Mouse (Mus musculus): Measurements from ENCODE around the gene Gdpd2. TPM values are rescaled to one million over a fixed set of nuclear protein-coding genes. Genes with fewer than 3 reads are reported as not detected.

Gdpd2 gene
- total and polyA plus RNA-seq, 3 experiments, result not detected

DNA sequence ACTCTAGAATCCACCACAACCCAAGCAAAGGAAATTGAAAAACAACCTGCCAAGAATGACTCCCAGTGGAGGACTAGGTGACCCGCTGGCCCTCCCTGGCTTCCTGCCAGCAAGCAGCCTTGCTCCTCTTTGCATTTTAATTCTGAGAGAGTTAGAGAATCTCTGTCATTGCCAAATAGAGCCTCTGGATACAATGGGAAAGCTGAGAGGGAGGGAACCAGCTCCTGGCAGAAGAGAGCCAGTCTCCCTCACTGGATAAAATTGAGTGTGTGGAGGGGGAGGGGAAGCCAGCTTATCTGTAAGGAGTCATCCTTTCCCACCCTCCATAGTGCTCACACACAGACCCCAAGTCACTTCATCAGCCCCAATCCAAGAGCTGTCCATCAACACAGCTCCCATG lies 726 bp upstream of the Gdpd2 start:
- no peaks in the 10 kb centered on the region for H3K9me3 ChIP-seq (replicated peaks; ENCODE audit: insufficient read depth, low read length)
- H3K36me3 ChIP-seq (ENCODE audit: control insufficient read depth in 1 of 2, insufficient read depth in 2 of 2, low read length in 2 of 2), result no peaks in the 10 kb centered on the region
- no peak overlapping the region for H3K4me3 ChIP-seq (ENCODE audit: control insufficient read depth in 1 of 2, insufficient read depth in 1 of 2, low read depth in 2 of 2, low read length in 2 of 2)
- DNase-seq (ENCODE audit: low read depth, low spot score), result no peak
- no peak overlapping the region for H3K9ac ChIP-seq (ENCODE audit: control insufficient read depth, low read depth, low read length, poor library complexity, severe bottlenecking)
- no peaks in the 10 kb centered on the region for H3K4me1 ChIP-seq (ENCODE audit: control insufficient read depth in 1 of 2, insufficient read depth in 2 of 2, low read length in 2 of 2)
- no peaks in the 10 kb centered on the region for H3K27me3 ChIP-seq (ENCODE audit: control insufficient read depth in 1 of 2, insufficient read depth in 2 of 2, low read length in 2 of 2)
- no peaks in the 10 kb centered on the region for H3K79me2 ChIP-seq (ENCODE audit: control insufficient read depth, insufficient read depth, low read length, poor library complexity)
- H3K27ac ChIP-seq (ENCODE audit: control insufficient read depth, low read depth, low read length), result no peak overlapping the region
- no peak for TF ChIP-seq MAX (IDR thresholded peaks at IDR 0.05; ENCODE audit: low read length)
- 0 out of 2 replicates have a peak, but pooled peaks have one; percentile 31 for TF ChIP-seq POLR2AphosphoS2 (IDR thresholded peaks at IDR 0.05; ENCODE audit: low read length)

DNA sequence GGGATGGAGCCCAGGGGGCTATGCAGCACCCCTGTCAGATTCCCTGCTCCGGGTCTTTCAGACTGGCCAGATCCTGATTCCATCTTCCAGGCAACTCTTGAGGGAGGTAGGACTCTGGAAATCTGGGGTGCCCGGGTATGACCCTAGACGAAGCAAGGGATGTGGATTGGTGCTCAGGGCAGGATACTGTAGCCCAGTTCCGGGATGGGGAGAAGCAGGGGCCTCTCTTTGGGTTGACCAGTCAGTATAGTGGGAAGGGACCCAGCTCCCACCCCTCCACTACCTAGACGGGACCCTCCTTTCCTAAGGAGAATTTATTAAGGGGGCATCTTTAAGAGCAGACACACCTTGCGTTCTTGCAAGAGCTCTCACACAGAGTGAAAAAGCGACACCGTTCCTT lies 593 bp downstream of the Gdpd2 start:
- TF ChIP-seq KAT2A (conservative IDR thresholded peaks at IDR 0.05; ENCODE audit: low read depth, low read length) (no peak), MYB (IDR thresholded peaks at IDR 0.05; ENCODE audit: low read depth, low read length) (no peak), MYC (IDR thresholded peaks at IDR 0.05; ENCODE audit: low read depth, low read length) (no peak), GABPA (IDR thresholded peaks at IDR 0.05; ENCODE audit: low read depth, low read length) (no peak), NRF1 (IDR thresholded peaks at IDR 0.05; ENCODE audit: insufficient read depth, low read depth, low read length, poor library complexity, severe bottlenecking) (no peak), EP300 (IDR thresholded peaks at IDR 0.05; ENCODE audit: low read depth in 1 of 2, low read length in 2 of 2) (no peak), MAFK (IDR thresholded peaks at IDR 0.05; ENCODE audit: borderline replicate concordance, low read depth, low read length) (no peak), POLR2AphosphoS2 (IDR thresholded peaks at IDR 0.05; ENCODE audit: low read length) (no peak), RAD21 (IDR thresholded peaks at IDR 0.05; ENCODE audit: low read depth, low read length) (no peak), JUND (IDR thresholded peaks at IDR 0.05; ENCODE audit: low read depth, low read length) (no peak), ZNF384 (IDR thresholded peaks at IDR 0.05; ENCODE audit: low read depth, low read length) (no peak), E2F4 (IDR thresholded peaks at IDR 0.05; ENCODE audit: borderline replicate concordance, low read depth, low read length) (no peak), MEF2A (IDR thresholded peaks at IDR 0.05; ENCODE audit: extremely low read depth, insufficient replicate concordance, low read depth, low read length, poor library complexity, severe bottlenecking) (no peak), MAZ (IDR thresholded peaks at IDR 0.05; ENCODE audit: low read depth, low read length) (no peak), MXI1 (IDR thresholded peaks at IDR 0.05; ENCODE audit: low read depth, low read length) (no peak), TBP (IDR thresholded peaks at IDR 0.05; ENCODE audit: low read depth, low read length) (no peak), NELFE (IDR thresholded peaks at IDR 0.05; ENCODE audit: low read depth, low read length) (no peak), POLR2A (IDR thresholded peaks at IDR 0.05; ENCODE audit: control insufficient read depth in 1 of 2, insufficient read depth in 1 of 2, low read depth in 1 of 2, low read length in 2 of 2, poor library complexity in 1 of 2) (no peak), GATA1 (IDR thresholded peaks at IDR 0.05; ENCODE audit: low read depth, low read length) (no peak)
- no peak for DNase-seq (ENCODE audit: low read depth, low spot score)
- no peak overlapping the region for H3K4me3 ChIP-seq (ENCODE audit: control insufficient read depth in 1 of 2, insufficient read depth in 1 of 2, low read depth in 2 of 2, low read length in 2 of 2)
- no peaks in the 10 kb centered on the region for H3K36me3 ChIP-seq (ENCODE audit: control insufficient read depth in 1 of 2, insufficient read depth in 2 of 2, low read length in 2 of 2)
- no peaks in the 10 kb centered on the region for H3K79me2 ChIP-seq (ENCODE audit: control insufficient read depth, insufficient read depth, low read length, poor library complexity)
- no peak overlapping the region for H3K9ac ChIP-seq (ENCODE audit: control insufficient read depth, low read depth, low read length, poor library complexity, severe bottlenecking)
- no peaks in the 10 kb centered on the region for H3K9me3 ChIP-seq (replicated peaks; ENCODE audit: insufficient read depth, low read length)
- H3K27me3 ChIP-seq (ENCODE audit: control insufficient read depth in 1 of 2, insufficient read depth in 2 of 2, low read length in 2 of 2), result no peaks in the 10 kb centered on the region
- H3K27ac ChIP-seq (ENCODE audit: control insufficient read depth, low read depth, low read length), result no peak overlapping the region
- no peaks in the 10 kb centered on the region for H3K4me1 ChIP-seq (ENCODE audit: control insufficient read depth in 1 of 2, insufficient read depth in 2 of 2, low read length in 2 of 2)
